Mouse (Mus musculus) midbrain, embryonic 10.5 days (tissue): Measurements from ENCODE around the gene 4930415O20Rik. TPM values are rescaled to one million over a fixed set of nuclear protein-coding genes. Genes with fewer than 3 reads are reported as not detected.

Experiments
- DNase-seq: peaks from one replicate; pipeline ENCODE4 v3.0.0-alpha.2; 2017; ENCODE audit warnings: low spot score
- H3K27ac ChIP-seq: fragments of 300-500 bp; sonication (generic); replicated peaks from 2 replicates; pipeline ENCODE4 v1.5.1; 2016; ENCODE audit warnings: mild to moderate bottlenecking
- H3K27me3 ChIP-seq: fragments of 300-500 bp; sonication (generic); 2 replicates; pipeline ENCODE4 v1.6.1; 2016; ENCODE audit warnings: low read depth, mild to moderate bottlenecking; ENCODE audit not compliant: poor library complexity, severe bottlenecking
- H3K36me3 ChIP-seq: fragments of 300-500 bp; sonication (generic); 2 replicates; pipeline ENCODE4 v1.6.1; 2016; ENCODE audit warnings: mild to moderate bottlenecking, moderate library complexity
- H3K4me1 ChIP-seq: fragments of 300-500 bp; sonication (generic); 2 replicates; pipeline ENCODE4 v1.6.1; 2016
- H3K4me3 ChIP-seq: fragments of 300-500 bp; sonication (generic); 2 replicates; pipeline ENCODE4 v1.5.1; 2016; ENCODE audit warnings: mild to moderate bottlenecking, moderate library complexity
- H3K9me3 ChIP-seq: fragments of 300-500 bp; sonication (generic); replicated peaks from 2 replicates; pipeline ENCODE4 v1.6.1; 2016; ENCODE audit warnings: mild to moderate bottlenecking
- WGBS: fragments of 180-500 bp; shearing (Covaris S2); methylation state at CpG from one replicate; pipeline ENCODE4 v1.1.7; 2016; 5-methylcytosine and 5-hydroxymethylcytosine counted together
- polyA plus RNA-seq: library from polyadenylated mRNA; unstranded; fragments of >200 nt; fragmentation: Nextera tagmentation; extraction: Ambion mirVana; gene quantifications from 2 replicates; pipeline ENCODE4 v1.2.1, GENCODE M21; 2016

4930415O20Rik gene
- polyA plus RNA-seq, 1 experiment from 2014 or later, result not detected

- peak; percentile 53 for DNase-seq
- H3K4me1 ChIP-seq, result peaks cover 70% of the 10 kb centered on the region
- H3K4me3 ChIP-seq, result peak overlapping the region; percentile 38
- WGBS, result 14% methylated on average over 20 of the region's 20 CpGs
- H3K36me3 ChIP-seq, result no peaks in the 10 kb centered on the region
- H3K9me3 ChIP-seq, result no peaks in the 10 kb centered on the region
- peaks cover 76% of the 10 kb centered on the region for H3K27me3 ChIP-seq
- peak overlapping the region; percentile 77 for H3K27ac ChIP-seq
Measured at GRCm38 (mm10) chr15:98628589-98629254, 57.9 kb downstream of the 4930415O20Rik start.

GRCm38 (mm10) chr15:98629464-98629863 lies 58.7 kb downstream of the 4930415O20Rik start:
- H3K36me3 ChIP-seq, result no peaks in the 10 kb centered on the region
- H3K9me3 ChIP-seq, result no peaks in the 10 kb centered on the region
- H3K27me3 ChIP-seq, result peaks cover 80% of the 10 kb centered on the region
- DNase-seq, result no peak
- H3K4me3 ChIP-seq, result no peak overlapping the region
- H3K4me1 ChIP-seq, result peaks cover 77% of the 10 kb centered on the region
- WGBS, result 62% methylated on average over 6 of the region's 6 CpGs
- peak overlapping the region; percentile 77 for H3K27ac ChIP-seq

GRCm38 (mm10) chr15:98630540-98630939 lies 59.7 kb downstream of the 4930415O20Rik start, which contains the start of gene Cacnb3:
Gene Cacnb3 (plus strand): TSS chr15:98630840.
- no peak for DNase-seq
- no peaks in the 10 kb centered on the region for H3K9me3 ChIP-seq
- peaks cover 88% of the 10 kb centered on the region for H3K4me1 ChIP-seq
- peak within 1 kb of the TSS; percentile 98 for H3K27ac ChIP-seq
- WGBS, result 46% methylated on average over 4 of the region's 4 CpGs
- peaks cover 87% of the 10 kb centered on the region for H3K27me3 ChIP-seq
- H3K36me3 ChIP-seq, result no peaks in the 10 kb centered on the region
- peak within 1 kb of the TSS; percentile 90 for H3K4me3 ChIP-seq

- no peaks in the 10 kb centered on the region for H3K9me3 ChIP-seq
- peaks cover 89% of the 10 kb centered on the region for H3K4me1 ChIP-seq
- H3K27ac ChIP-seq, result peak overlapping the region; percentile 98
- peaks cover under 1% of the 10 kb centered on the region; the same call in 1 of the 2 replicates for H3K36me3 ChIP-seq
- H3K27me3 ChIP-seq, result peaks cover 97% of the 10 kb centered on the region
- WGBS, result under 1% methylated on average over 18 of the region's 18 CpGs
- peak overlapping the region; percentile 90 for H3K4me3 ChIP-seq
- peak; percentile 86 for DNase-seq
Measured at GRCm38 (mm10) chr15:98631493-98631892, 60.7 kb downstream of the 4930415O20Rik start.

GRCm38 (mm10) chr15:98632107-98632744 lies 61.4 kb downstream of the 4930415O20Rik start:
- peak overlapping the region; percentile 98 for H3K27ac ChIP-seq
- no peaks in the 10 kb centered on the region for H3K9me3 ChIP-seq
- DNase-seq, result peak; percentile 78
- under 1% methylated on average over 24 of the region's 25 CpGs for WGBS
- H3K4me1 ChIP-seq, result peaks cover 91% of the 10 kb centered on the region
- peak overlapping the region; percentile 90 for H3K4me3 ChIP-seq
- peaks cover 2% of the 10 kb centered on the region; the same call in 1 of the 2 replicates for H3K36me3 ChIP-seq
- peaks cover 97% of the 10 kb centered on the region for H3K27me3 ChIP-seq

GRCm38 (mm10) chr15:98632921-98633320 lies 62.1 kb downstream of the 4930415O20Rik start:
- Histone ChIP-seq H3K4me1 (peaks cover 98% of the 10 kb centered on the region), H3K9me3 (no peaks in the 10 kb centered on the region), H3K36me3 (peaks cover 5% of the 10 kb centered on the region; the same call in 1 of the 2 replicates), H3K27me3 (peaks cover 91% of the 10 kb centered on the region), H3K4me3 (peak overlapping the region; percentile 90), H3K27ac (peak overlapping the region; percentile 98)
- peak; percentile 63 for DNase-seq
- 0% methylated on average over 4 of the region's 4 CpGs for WGBS

GRCm38 (mm10) chr15:98633822-98634470 lies 63.1 kb downstream of the 4930415O20Rik start:
- no peak for DNase-seq
- Histone ChIP-seq H3K27ac (peak overlapping the region; percentile 98), H3K9me3 (no peaks in the 10 kb centered on the region), H3K4me3 (peak overlapping the region; percentile 90), H3K4me1 (peaks cover 88% of the 10 kb centered on the region), H3K27me3 (peaks cover 81% of the 10 kb centered on the region), H3K36me3 (peaks cover 10% of the 10 kb centered on the region; the same call in 1 of the 2 replicates)
- under 1% methylated on average over 25 of the region's 25 CpGs for WGBS

- peaks cover 16% of the 10 kb centered on the region for H3K36me3 ChIP-seq
- peak overlapping the region; percentile 90 for H3K4me3 ChIP-seq
- peaks cover 82% of the 10 kb centered on the region for H3K4me1 ChIP-seq
- H3K9me3 ChIP-seq, result no peaks in the 10 kb centered on the region
- H3K27me3 ChIP-seq, result peaks cover 74% of the 10 kb centered on the region
- 2% methylated on average over 58 of the region's 65 CpGs for WGBS
- H3K27ac ChIP-seq, result peak overlapping the region; percentile 98
- peak; percentile 93 for DNase-seq
Measured at GRCm38 (mm10) chr15:98634541-98635081, 63.8 kb downstream of the 4930415O20Rik start.

- Histone ChIP-seq H3K4me3 (peak overlapping the region; percentile 90), H3K27ac (peak overlapping the region; percentile 98), H3K4me1 (peaks cover 75% of the 10 kb centered on the region), H3K36me3 (peaks cover 23% of the 10 kb centered on the region), H3K27me3 (peaks cover 67% of the 10 kb centered on the region), H3K9me3 (no peaks in the 10 kb centered on the region)
- DNase-seq, result peak; percentile 43
- WGBS, result under 1% methylated on average over 21 of the region's 21 CpGs
Measured at GRCm38 (mm10) chr15:98635291-98635841, 64.6 kb downstream of the 4930415O20Rik start.

GRCm38 (mm10) chr15:98636517-98636916 lies 65.7 kb downstream of the 4930415O20Rik start:
- peak overlapping the region; percentile 90 for H3K4me3 ChIP-seq
- H3K9me3 ChIP-seq, result no peaks in the 10 kb centered on the region
- peaks cover 64% of the 10 kb centered on the region for H3K4me1 ChIP-seq

GRCm38 (mm10) chr15:98637155-98637554 lies 66.4 kb downstream of the 4930415O20Rik start:
- peak overlapping the region; percentile 90 for H3K4me3 ChIP-seq
- 37% methylated on average over 3 of the region's 3 CpGs for WGBS
- peaks cover 49% of the 10 kb centered on the region for H3K27me3 ChIP-seq
- peaks cover 41% of the 10 kb centered on the region for H3K36me3 ChIP-seq
- no peak for DNase-seq
- no peaks in the 10 kb centered on the region for H3K9me3 ChIP-seq
- no peak overlapping the region for H3K27ac ChIP-seq
- H3K4me1 ChIP-seq, result peaks cover 58% of the 10 kb centered on the region

More at GRCm38 (mm10) chr15:98636517-98636916, 65.7 kb downstream of the 4930415O20Rik start:
- no peak for DNase-seq
- H3K36me3 ChIP-seq, result peaks cover 35% of the 10 kb centered on the region
- 46% methylated on average over 5 of the region's 5 CpGs for WGBS
- H3K27ac ChIP-seq, result peak overlapping the region; percentile 98
- H3K27me3 ChIP-seq, result peaks cover 55% of the 10 kb centered on the region
